Mouse (Mus musculus) C2C12 (cell line): Measurements from ENCODE around the gene Micu2. TPM values are rescaled to one million over a fixed set of nuclear protein-coding genes. Genes with fewer than 3 reads are reported as not detected.

ENCODE experiments used
- H3K27me3 ChIP-seq: one replicate; pipeline ENCODE4 v1.6.1; 2011; ENCODE audit not compliant: control insufficient read depth, insufficient read depth, insufficient read length
- H3K36me3 ChIP-seq: one replicate; pipeline ENCODE4 v1.6.1; 2011; ENCODE audit not compliant: control insufficient read depth, insufficient read depth
- H3K4me3 ChIP-seq: one replicate; pipeline ENCODE4 v1.5.1; 2011; ENCODE audit warnings: mild to moderate bottlenecking, control low read depth; ENCODE audit not compliant: poor library complexity, insufficient read depth, severe bottlenecking
- H3K79me2 ChIP-seq: one replicate; pipeline ENCODE4 v1.6.1; 2011; ENCODE audit not compliant: control insufficient read depth, insufficient read depth
- H3K79me3 ChIP-seq: one replicate; pipeline ENCODE4 v1.6.1; 2011; ENCODE audit warnings: low read depth, control low read depth
- H3ac ChIP-seq: one replicate; pipeline ENCODE3; 2011; ENCODE audit warnings: low read depth; ENCODE audit not compliant: control insufficient read depth, insufficient read length
- CEBPB ChIP-seq: IDR thresholded peaks from one replicate; pipeline ENCODE4 v1.6.1; 2011; ENCODE audit warnings: low read depth, mild to moderate bottlenecking, control low read depth, moderate library complexity
- CTCF ChIP-seq: IDR thresholded peaks from one replicate; pipeline ENCODE4 v1.5.1; 2011; ENCODE audit not compliant: control insufficient read depth, insufficient read depth, insufficient read length
- FOSL1 ChIP-seq: IDR thresholded peaks from one replicate; pipeline ENCODE4 v1.8.0; 2011; ENCODE audit warnings: mild to moderate bottlenecking, low read length; ENCODE audit not compliant: poor library complexity, insufficient read depth, severe bottlenecking
- MAX ChIP-seq: IDR thresholded peaks from one replicate; pipeline ENCODE4 v1.6.1; 2011; ENCODE audit warnings: mild to moderate bottlenecking, control low read depth
- MYOD1 ChIP-seq: IDR thresholded peaks from one replicate; pipeline ENCODE4 v1.6.1; 2011; ENCODE audit warnings: low read depth; ENCODE audit not compliant: control insufficient read depth, insufficient read length
- MYOG ChIP-seq: IDR thresholded peaks from one replicate; pipeline ENCODE4 v1.6.1; 2011; ENCODE audit not compliant: control insufficient read depth, insufficient read length; ENCODE audit errors: extremely low read depth
- USF1 ChIP-seq: IDR thresholded peaks from one replicate; pipeline ENCODE4 v1.6.1; 2011; ENCODE audit warnings: low read depth, mild to moderate bottlenecking, control low read depth, moderate library complexity
- polyA plus RNA-seq: library from polyadenylated mRNA; unstranded; fragments of >200 nt; fragmentation: generic; extraction: Trizol; gene quantifications from one replicate; pipeline ENCODE4 v1.2.1, GENCODE M21; 2012; ENCODE audit warnings: missing spikeins

Gene Micu2
- polyA plus RNA-seq, 1 experiment, result 33.2 TPM

GRCm38 (mm10) chr14:57894346-57894745, 104.7 kb downstream of the Micu2 start:
- Histone ChIP-seq H3K79me2 (peaks cover 4% of the 10 kb centered on the region), H3K79me3 (peaks cover 3% of the 10 kb centered on the region), H3K4me3 (no peak overlapping the region), H3K27me3 (no peaks in the 10 kb centered on the region), H3ac (no peak overlapping the region), H3K36me3 (no peaks in the 10 kb centered on the region)
- TF ChIP-seq CTCF (no peak), MAX (no peak), CEBPB (no peak), MYOG (no peak), USF1 (no peak), FOSL1 (no peak)

GRCm38 (mm10) chr14:57892961-57893360, 106.1 kb downstream of the Micu2 start:
- Histone ChIP-seq H3K4me3 (no peak overlapping the region), H3K79me3 (peaks cover 13% of the 10 kb centered on the region), H3K79me2 (peaks cover 18% of the 10 kb centered on the region), H3K27me3 (no peaks in the 10 kb centered on the region), H3ac (no peak overlapping the region), H3K36me3 (no peaks in the 10 kb centered on the region)
- TF ChIP-seq FOSL1 (no peak), CTCF (no peak), CEBPB (no peak), MYOD1 (no peak), MAX (no peak), USF1 (no peak), MYOG (no peak)

DNA sequence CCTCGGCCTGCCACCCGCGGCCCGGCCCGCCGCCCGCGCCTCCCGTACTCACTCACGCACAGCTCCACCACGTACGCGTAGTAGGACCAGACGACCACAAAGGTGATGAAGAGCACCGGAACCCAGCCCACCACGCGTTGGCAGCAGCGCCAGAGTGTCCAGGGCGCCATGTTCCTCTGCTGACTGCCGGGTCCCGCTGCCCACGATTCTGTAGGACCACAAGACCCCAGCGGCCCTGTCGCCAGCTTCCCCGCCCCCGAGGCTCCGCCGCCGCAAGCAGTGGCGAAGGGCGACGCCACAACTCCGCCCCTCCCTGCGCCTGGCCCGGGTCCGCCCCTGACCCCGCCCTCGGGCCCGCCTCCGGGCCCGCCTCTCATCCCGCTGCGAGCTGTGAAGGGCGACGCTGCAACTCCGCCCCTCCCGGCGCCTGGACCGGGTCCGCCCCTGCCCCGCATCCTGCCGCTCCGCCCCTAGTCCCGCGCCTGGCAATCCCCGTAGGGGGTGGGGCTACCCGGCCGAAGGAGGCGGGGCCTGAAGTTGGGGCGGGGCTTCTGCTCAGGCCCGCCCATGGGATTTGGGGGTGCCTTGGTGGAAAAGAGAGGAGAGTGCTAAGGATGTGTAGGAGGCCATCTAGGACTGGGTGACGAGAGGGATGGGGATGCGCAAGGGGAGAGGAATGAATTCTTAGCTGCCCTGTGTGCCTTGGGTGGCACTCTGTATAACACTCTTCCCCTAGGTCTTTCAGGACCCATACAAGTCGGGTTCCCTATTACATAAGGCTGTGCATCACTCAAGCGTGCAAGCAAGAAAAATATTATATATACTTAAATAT, 108.8 kb downstream of the Micu2 start, which contains the start of gene Zdhhc20:
Zdhhc20 (minus strand) TSS at position 266 of the 832 bp plus-strand sequence.
- TF ChIP-seq MYOG, result no peak
- TF ChIP-seq MAX, result no peak
- TF ChIP-seq USF1, result no peak
- no peak for TF ChIP-seq FOSL1
- no peak for TF ChIP-seq MYOD1
- TF ChIP-seq CEBPB, result no peak
- TF ChIP-seq CTCF, result no peak
- H3K79me2 ChIP-seq, result peaks cover 45% of the 10 kb centered on the region
- H3ac ChIP-seq, result peak within 1 kb of the TSS; percentile 98
- no peaks in the 10 kb centered on the region for H3K36me3 ChIP-seq
- H3K4me3 ChIP-seq, result peak within 1 kb of the TSS; percentile 78
- H3K79me3 ChIP-seq, result peaks cover 19% of the 10 kb centered on the region
- no peaks in the 10 kb centered on the region for H3K27me3 ChIP-seq

GRCm38 (mm10) chr14:57889541-57890010, 109.5 kb downstream of the Micu2 start:
- H3K27me3 ChIP-seq, result no peaks in the 10 kb centered on the region
- H3K79me2 ChIP-seq, result peaks cover 52% of the 10 kb centered on the region
- peaks cover 19% of the 10 kb centered on the region for H3K79me3 ChIP-seq
- no peak for TF ChIP-seq CTCF
- no peaks in the 10 kb centered on the region for H3K36me3 ChIP-seq
- H3K4me3 ChIP-seq, result peak overlapping the region; percentile 78
- H3ac ChIP-seq, result peak overlapping the region; percentile 98

GRCm38 (mm10) chr14:57887171-57887570, 111.9 kb downstream of the Micu2 start:
- peaks cover 27% of the 10 kb centered on the region for H3K79me3 ChIP-seq
- no peaks in the 10 kb centered on the region for H3K27me3 ChIP-seq
- H3K4me3 ChIP-seq, result no peak overlapping the region
- H3K36me3 ChIP-seq, result no peaks in the 10 kb centered on the region
- no peak overlapping the region for H3ac ChIP-seq
- H3K79me2 ChIP-seq, result peaks cover 69% of the 10 kb centered on the region
- no peak for TF ChIP-seq CTCF
- TF ChIP-seq MYOD1, result no peak
- TF ChIP-seq MYOG, result no peak

DNA sequence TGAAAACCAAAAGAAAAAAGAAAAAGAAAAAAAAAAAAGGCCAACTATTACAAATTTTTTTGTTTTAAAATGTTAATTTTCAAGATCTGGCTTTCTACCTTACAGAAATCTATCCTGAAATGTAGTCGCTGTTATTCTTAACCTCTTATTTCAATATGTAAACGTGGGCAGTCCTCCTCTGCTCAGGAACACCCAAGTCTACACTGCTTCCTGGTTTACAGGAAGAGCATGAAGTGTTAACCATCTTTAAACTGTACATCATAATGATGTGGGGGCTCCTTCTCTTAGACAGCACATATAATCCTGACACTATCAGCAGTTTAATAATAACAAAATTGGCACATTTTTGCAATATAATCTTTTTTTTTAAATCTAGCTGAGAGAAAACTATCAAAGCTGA, 113.0 kb downstream of the Micu2 start:
- H3K79me3 ChIP-seq, result peaks cover 31% of the 10 kb centered on the region
- no peaks in the 10 kb centered on the region for H3K27me3 ChIP-seq
- H3ac ChIP-seq, result no peak overlapping the region
- no peak overlapping the region for H3K4me3 ChIP-seq
- TF ChIP-seq MYOD1 (no peak), CTCF (no peak), CEBPB (no peak), USF1 (no peak), MYOG (no peak)
- H3K36me3 ChIP-seq, result no peaks in the 10 kb centered on the region
- H3K79me2 ChIP-seq, result peaks cover 80% of the 10 kb centered on the region
